ENCODE assay signal across 9 mouse cellular contexts in genomic region chr7:118594611-118595010, GRCm38 (mm10). TPM values are rescaled to one million over a fixed set of nuclear protein-coding genes. Genes with fewer than 3 reads are reported as not detected.
DNase-seq lines count a peak whose midpoint lies in the region; ATAC-seq and TF ChIP-seq lines count a peak whose summit lies in the region.
"Had no signal": no experiment of that assay in that cellular context is flagged by ENCODE, and none has a peak within 500 bp of the region (broad histone marks: within the 10 kb centered on the region; RNA-seq: fewer than 3 reads in every experiment).

No protein-coding gene starts in this region.

- H3K9me3 ChIP-seq in lung, embryonic 14.5 days (ENCODE audit: low read depth, low read length): no peaks in the 10 kb centered on the region
- H3K9me3 ChIP-seq in forebrain, embryonic 11.5 days (ENCODE audit: control insufficient read depth, low read length): no peaks in the 10 kb centered on the region
- H3K9me3 ChIP-seq in limb, embryonic 10.5 days (replicated peaks): no peaks in the 10 kb centered on the region
- no peaks in the 10 kb centered on the region for H3K9me3 ChIP-seq in neural tube, embryonic 13.5 days

- H3K27me3 ChIP-seq in lung, embryonic 14.5 days (ENCODE audit: insufficient read depth, low read length): peaks cover 29% of the 10 kb centered on the region
- H3K27me3 ChIP-seq in forebrain, embryonic 11.5 days (ENCODE audit: control insufficient read depth, insufficient read depth, low read length): peaks cover 6% of the 10 kb centered on the region; the same call in 1 of the 2 replicates
- peaks cover 48% of the 10 kb centered on the region for H3K27me3 ChIP-seq in limb, embryonic 10.5 days (ENCODE audit: low read depth, poor library complexity, severe bottlenecking)
- H3K27me3 ChIP-seq in neural tube, embryonic 13.5 days: peaks cover 25% of the 10 kb centered on the region
- H3K27me3 ChIP-seq: Patski had no signal

- no peak overlapping the region for H3K4me3 ChIP-seq in lung, embryonic 14.5 days (ENCODE audit: low read depth, low read length)
- H3K4me3 ChIP-seq in forebrain, embryonic 11.5 days (ENCODE audit: low read depth, low read length): no peak overlapping the region
- H3K4me3 ChIP-seq in limb, embryonic 10.5 days: peak overlapping the region; percentile 26
- H3K4me3 ChIP-seq in neural tube, embryonic 13.5 days: no peak overlapping the region

- H3K27ac ChIP-seq in lung, embryonic 14.5 days (ENCODE audit: low read depth): no peak overlapping the region
- H3K27ac ChIP-seq in forebrain, embryonic 11.5 days (ENCODE audit: low read depth, low read length): peak overlapping the region; percentile 94
- peak overlapping the region; percentile 76 for H3K27ac ChIP-seq in limb, embryonic 10.5 days
- H3K27ac ChIP-seq in neural tube, embryonic 13.5 days (replicated peaks): peak overlapping the region; percentile 87

- DNase-seq in lung, embryonic 14.5 days: no peak
- no peak for DNase-seq in lung, postnatal 4 days
- no peak for DNase-seq in forebrain, embryonic 11.5 days (ENCODE audit: low spot score)
- no peak for DNase-seq in limb, embryonic 10.5 days (ENCODE audit: low spot score)
- DNase-seq in adrenal gland, postnatal 25 days: no peak
- DNase-seq in adrenal gland, adult 8-10 months: no peak
- DNase-seq in urinary bladder, postnatal 4 days (ENCODE audit: low spot score in 2 of 2): no peak

- 28% methylated on average over 10 of the region's 10 CpGs for WGBS in lung, embryonic 14.5 days
- 26% methylated on average over 10 of the region's 10 CpGs for WGBS in forebrain, embryonic 11.5 days
- 26% methylated on average over 10 of the region's 10 CpGs for WGBS in limb, embryonic 10.5 days
- 20% methylated on average over 10 of the region's 10 CpGs for WGBS in neural tube, embryonic 13.5 days

- no peak overlapping the region for H3K9ac ChIP-seq in lung, embryonic 14.5 days
- H3K9ac ChIP-seq in forebrain, embryonic 11.5 days (ENCODE audit: low read length): peak overlapping the region; percentile 48
- no peak overlapping the region for H3K9ac ChIP-seq in neural tube, embryonic 13.5 days

- TF ChIP-seq CTCF in lung, embryonic 14.5 days (IDR thresholded peaks at IDR 0.05; ENCODE audit: low read depth): no peak

- peak overlapping the region; percentile 53; the same call in 1 of the 2 replicates for H3K4me2 ChIP-seq in lung, embryonic 14.5 days
- peak overlapping the region; percentile 46 for H3K4me2 ChIP-seq in forebrain, embryonic 11.5 days (ENCODE audit: low read depth, low read length, severe bottlenecking)
- H3K4me2 ChIP-seq in neural tube, embryonic 13.5 days: peak overlapping the region; percentile 43

- H3K4me1 ChIP-seq in lung, embryonic 14.5 days (ENCODE audit: insufficient read depth): no peaks in the 10 kb centered on the region; the same call in 1 of the 2 replicates
- H3K4me1 ChIP-seq in forebrain, embryonic 11.5 days (replicated peaks; ENCODE audit: control insufficient read depth, insufficient read depth, low read length): peaks cover 16% of the 10 kb centered on the region
- peaks cover 60% of the 10 kb centered on the region for H3K4me1 ChIP-seq in limb, embryonic 10.5 days
- H3K4me1 ChIP-seq in neural tube, embryonic 13.5 days (replicated peaks): peaks cover 51% of the 10 kb centered on the region

- no peaks in the 10 kb centered on the region for H3K36me3 ChIP-seq in lung, embryonic 14.5 days (ENCODE audit: insufficient read depth)
- no peaks in the 10 kb centered on the region for H3K36me3 ChIP-seq in forebrain, embryonic 11.5 days (ENCODE audit: control insufficient read depth, insufficient read depth, low read length)
- H3K36me3 ChIP-seq in limb, embryonic 10.5 days: no peaks in the 10 kb centered on the region
- H3K36me3 ChIP-seq in neural tube, embryonic 13.5 days: no peaks in the 10 kb centered on the region

- no peak for ATAC-seq in lung, embryonic 14.5 days (ENCODE audit: insufficient read depth)
- no peak for ATAC-seq in forebrain, embryonic 11.5 days (replicated peaks; ENCODE audit: low FRiP score)
- ATAC-seq in neural tube, embryonic 13.5 days (ENCODE audit: low read depth): no peak

RNA-seq across cellular contexts. Expression of gene Tmc5, which starts 2.5 kb away (rescaled TPM):
- 0.08 TPM in 1 of 2 replicates, not detected in the other for polyA plus RNA-seq in lung, embryonic 14.5 days (2014; fragmentation: Nextera tagmentation; extraction: Ambion mirVana)
- polyA plus RNA-seq in forebrain, embryonic 11.5 days (2014; fragmentation: Nextera tagmentation; extraction: Ambion mirVana): 0.41 and 0.63 TPM in 2 replicates
- not detected in 2 replicates for polyA plus RNA-seq in limb, embryonic 10.5 days (2016; fragmentation: Nextera tagmentation; extraction: Ambion mirVana)
- polyA plus RNA-seq in neural tube, embryonic 13.5 days (2015; fragmentation: Nextera tagmentation; extraction: Ambion mirVana): 0.18 and 0.25 TPM in 2 replicates
- 0.33 TPM in 1 of 2 replicates, not detected in the other for total RNA-seq in adrenal gland, postnatal 25 days (2021)
- total RNA-seq in adrenal gland, adult 8-10 months (2022): under 1 TPM in 1 of 4 experiments, not detected in 3; 0.13 TPM
- polyA plus RNA-seq: Patski had no signal

RNA-seq across cellular contexts. Expression of gene Tmc7, which starts 10.1 kb away (rescaled TPM):
- 1.7 and 2.2 TPM in 2 replicates for polyA plus RNA-seq in lung, embryonic 14.5 days (2014; fragmentation: Nextera tagmentation; extraction: Ambion mirVana)
- 10.3 and 13.1 TPM in 2 replicates for polyA plus RNA-seq in forebrain, embryonic 11.5 days (2014; fragmentation: Nextera tagmentation; extraction: Ambion mirVana)
- polyA plus RNA-seq in limb, embryonic 10.5 days (2016; fragmentation: Nextera tagmentation; extraction: Ambion mirVana): 4.6 and 4.7 TPM in 2 replicates
- polyA plus RNA-seq in neural tube, embryonic 13.5 days (2015; fragmentation: Nextera tagmentation; extraction: Ambion mirVana): 6.3 and 7.0 TPM in 2 replicates
- total RNA-seq in adrenal gland, postnatal 25 days (2021): 0.52 TPM in 1 of 2 replicates, not detected in the other
- total RNA-seq in adrenal gland, adult 8-10 months (2022): under 1 TPM; 0.29 to 0.73 (median 0.33) TPM
